Mouse (Mus musculus) fibroblast of lung, adult 2 months (primary cell): ENCODE results near the gene Wnt3.

ENCODE experiments used
- DNase-seq: peaks from one replicate; pipeline ENCODE4 v3.0.0-alpha.2; 2011; ENCODE audit warnings: low read depth

Wnt3 gene

DNA sequence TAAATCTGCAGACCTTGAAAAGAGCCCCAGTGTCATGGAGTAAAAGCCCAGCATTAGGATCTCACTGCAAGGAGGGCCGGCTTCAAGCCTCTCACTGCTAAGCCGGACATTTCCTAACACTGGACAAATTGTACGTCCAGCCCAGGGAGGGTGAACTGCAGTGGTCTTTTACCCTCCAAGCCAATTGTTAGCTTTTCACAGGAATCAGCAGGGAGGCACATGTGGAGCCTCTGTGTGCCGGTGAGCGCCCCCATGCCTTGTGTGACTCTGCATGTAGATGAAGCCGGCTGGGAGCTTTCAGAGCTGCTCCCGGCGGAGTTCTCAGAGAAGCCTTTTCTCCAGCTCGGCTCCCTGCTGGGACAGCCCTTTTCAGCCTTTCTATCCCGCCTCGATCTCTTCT lies 66.9 kb downstream of the Wnt3 start:
- DNase-seq, result no peak

DNA sequence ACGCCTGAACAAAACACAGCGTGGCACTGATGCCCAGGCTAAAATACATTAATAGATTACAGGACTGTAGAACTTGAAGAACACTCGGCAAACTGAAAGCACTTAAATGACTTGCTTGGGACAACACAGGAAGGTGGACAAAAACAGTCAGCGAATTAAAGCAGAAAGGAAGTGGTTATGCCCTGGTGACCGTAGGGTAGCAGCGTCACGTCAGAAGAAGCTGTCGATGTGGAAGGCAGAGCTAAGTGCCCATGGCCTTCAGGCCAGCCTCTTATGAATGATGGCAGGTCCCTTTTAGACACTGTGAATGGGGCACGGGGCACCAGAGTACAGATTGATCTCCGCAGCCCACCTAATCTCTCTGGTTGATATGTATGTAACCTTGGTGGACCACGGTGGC lies 74.3 kb downstream of the Wnt3 start:
- DNase-seq, result no peak

DNA sequence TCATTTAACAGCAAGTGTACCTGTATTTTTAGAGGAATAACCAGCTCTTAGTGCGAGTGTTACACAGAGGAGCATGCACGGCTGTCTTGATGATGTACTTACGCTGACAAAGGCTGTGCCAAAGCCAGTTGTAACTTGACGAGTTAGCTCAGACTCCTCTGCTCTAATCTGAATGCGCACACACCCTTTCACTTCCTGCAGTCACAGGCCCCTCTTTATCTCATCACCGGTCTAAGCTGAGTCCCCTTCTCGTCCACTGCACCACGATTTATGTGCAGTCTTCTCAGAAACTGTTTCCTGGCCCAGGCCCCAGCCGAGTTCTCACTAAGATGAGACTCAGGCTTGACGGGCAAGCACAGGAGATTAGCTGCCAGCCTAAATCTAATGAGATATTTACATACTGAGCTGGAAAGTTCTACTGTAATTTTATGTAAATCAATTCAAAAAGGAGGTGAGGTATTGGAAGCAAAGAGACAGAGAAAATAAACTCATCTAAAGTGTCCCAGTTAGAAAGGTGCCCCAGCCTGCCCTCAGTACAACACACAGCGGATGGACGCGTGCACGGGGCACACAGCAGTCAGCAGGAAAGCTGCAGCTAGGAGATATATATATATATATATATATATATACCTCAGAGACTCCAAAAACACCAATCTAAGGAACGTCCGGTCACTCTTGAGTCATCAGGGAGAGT lies 78.8 kb downstream of the Wnt3 start:
- DNase-seq, result no peak

DNA sequence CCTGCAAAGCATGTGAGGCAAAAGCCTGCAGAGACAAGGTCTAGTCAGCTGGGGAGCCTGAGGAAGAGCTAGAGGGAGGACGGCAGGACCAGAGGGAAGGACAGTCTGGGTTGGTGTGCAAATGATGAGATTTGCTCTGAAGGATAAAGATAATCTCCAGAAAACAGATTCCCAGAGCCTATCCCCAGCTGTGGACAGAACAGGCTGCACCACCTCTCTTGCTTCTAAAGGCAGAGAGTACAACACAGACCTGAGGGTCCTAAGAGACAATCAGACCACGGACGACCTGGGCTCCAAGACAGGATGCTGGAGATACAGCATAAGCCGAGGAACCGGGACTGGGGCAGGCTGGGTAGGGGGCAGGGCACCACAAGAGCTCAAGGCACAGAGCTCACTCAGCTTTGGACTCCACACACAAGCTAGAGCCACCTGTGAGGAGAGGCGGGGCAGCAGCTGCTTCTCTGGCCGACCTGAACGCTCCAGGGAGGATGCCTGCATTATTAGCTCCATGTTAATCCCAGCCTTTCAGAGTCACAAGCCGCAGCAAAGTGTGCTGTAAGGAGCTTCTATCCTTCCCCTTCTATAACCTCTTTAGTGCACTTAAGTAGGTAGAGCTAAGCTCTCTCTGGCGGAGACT lies 79.5 kb downstream of the Wnt3 start:
- no peak for DNase-seq

DNA sequence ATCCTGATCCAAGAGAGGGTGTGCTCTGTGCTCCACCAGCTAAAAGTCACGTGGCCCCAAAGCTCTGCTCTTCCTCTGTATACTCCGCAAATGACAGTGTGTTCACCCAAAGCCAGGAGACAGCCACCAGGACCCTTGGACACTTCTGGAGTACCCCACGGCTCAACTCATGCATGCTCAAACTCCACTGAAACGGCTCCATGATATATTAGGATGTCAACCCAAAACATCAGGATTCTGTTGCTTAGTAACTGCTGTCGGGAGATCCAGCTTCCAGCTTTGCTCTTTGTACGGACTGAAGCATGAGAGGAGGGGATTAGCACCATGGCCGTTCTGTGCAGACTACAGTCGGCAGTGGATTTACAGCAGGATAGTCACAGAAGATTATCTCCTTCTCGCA lies 80.3 kb downstream of the Wnt3 start:
- DNase-seq, result no peak

DNA sequence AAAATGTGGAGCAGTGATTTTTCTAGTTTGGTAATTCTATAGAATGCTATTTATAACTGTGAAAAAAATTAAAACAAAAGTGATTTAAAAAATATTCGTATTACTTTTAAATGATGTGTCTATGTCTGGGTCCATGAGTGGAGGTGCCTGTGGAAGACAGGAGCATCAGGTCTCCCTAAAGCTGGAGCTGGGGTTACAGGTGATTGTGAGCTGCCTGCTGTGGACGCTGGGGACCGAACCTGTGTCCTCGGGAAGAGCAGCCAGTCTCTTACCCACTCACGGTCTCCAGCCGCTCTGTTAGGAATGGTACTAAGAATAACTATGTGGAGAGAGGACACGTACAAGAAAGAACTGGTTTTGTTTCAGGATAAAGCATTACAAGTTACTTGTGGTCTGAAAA lies 82.7 kb downstream of the Wnt3 start:
- no peak for DNase-seq

DNA sequence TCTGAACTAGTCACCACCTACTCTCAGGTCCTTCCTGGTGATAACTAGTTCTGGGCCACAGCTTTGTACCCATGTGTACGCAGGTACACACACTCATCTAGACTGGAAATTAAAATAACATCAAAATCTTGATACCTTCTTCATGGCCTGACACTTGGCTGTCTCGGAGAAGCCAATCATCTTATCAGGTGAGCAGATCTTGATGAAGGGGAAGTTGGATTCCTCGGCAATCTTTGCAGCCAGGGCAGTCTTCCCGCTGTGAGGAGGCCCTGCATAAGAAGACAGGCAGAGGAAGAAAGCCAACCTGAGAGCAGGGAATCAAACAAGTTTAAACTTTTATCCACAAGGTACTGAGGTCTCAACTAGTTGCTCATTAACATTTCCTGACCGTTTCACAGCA lies 84.8 kb downstream of the Wnt3 start:
- no peak for DNase-seq

DNA sequence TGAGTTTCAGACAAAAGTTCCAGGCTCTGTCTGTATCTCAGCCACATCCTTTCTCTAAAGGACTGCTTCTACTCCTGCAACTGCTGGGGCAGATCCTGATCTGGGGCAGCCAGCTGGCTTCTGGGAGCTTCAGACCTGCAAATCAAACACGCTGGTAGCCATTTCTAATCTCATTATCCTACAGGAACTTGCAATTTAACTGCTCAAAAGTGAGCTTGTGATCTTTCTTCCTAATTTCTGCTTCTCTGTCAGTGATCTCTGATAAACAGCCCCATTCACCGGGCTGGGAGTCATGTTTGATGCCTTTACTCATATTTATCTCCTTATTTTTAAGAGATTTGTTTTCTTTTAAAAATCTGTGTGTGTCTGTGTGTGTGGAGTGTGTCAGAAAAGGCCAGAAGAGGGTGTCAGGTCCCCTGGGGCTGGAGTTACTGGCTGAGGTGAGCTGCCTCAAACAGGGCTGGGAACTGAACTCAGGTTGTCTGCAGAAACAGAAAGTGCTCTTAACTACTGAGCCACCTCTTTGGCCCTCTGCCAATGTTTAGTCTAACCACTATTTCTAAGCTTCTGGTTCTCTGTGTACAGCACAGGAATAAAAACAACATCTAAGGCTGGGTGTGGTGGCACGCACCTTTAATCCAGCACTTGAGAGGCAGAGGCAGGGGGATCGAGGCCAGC lies 86.1 kb downstream of the Wnt3 start:
- DNase-seq, result no peak

DNA sequence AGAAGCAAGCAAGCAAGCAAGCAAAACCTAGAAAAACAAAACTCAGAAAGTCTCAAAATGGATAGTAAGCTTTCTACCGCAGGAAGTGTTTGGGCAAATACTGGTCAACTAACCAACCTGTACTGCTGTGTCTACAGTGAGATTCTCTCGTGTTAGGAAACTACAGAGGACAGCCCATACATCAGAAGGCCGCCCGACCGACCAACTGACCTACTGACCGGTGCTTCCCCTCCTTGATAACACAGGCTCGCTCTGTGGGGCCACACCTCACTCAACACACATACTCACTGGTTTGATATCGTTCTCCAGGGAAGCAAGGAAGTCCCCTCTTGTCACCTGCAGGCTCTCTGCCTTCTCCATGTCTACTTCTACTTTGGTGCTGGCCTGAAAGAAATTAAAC lies 89.0 kb downstream of the Wnt3 start:
- DNase-seq, result no peak

DNA sequence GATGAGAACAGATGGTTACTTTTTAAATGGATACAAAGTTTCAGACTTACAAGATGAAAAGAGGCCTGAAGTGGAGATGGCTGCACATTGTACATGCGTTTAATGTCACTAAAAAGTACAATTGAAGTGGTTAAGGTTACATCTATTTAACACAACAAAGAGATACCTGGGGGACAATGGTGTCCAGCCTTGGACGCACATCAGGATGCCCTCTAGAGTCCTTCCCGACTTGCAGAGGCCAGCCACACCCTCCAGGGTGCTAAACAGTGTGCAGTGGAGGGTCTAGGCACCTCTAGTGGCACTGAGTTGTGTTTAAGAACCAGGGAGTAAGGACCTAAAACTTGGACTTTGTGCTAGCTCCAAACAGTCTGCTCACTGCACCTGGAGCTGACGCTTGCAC lies 90.5 kb downstream of the Wnt3 start:
- DNase-seq, result no peak

DNA sequence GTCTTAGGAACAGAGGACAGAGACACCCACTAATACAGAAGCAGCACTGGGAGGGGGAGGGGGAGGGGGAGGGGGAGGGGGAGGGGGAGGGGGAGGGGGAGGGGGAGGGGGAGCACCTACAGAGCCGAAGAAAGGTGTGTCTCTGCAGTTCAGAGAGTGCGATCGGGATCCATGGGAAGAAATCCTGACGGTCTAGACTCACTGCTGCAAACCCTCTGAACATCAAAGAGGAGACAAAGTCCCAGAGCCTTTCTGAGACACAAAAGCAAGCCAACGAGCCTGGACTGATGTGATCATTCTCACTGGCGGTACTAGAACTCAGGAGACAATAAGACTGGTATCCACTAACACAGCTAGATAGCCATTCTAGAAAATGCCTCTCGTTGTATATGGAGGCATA lies 91.4 kb downstream of the Wnt3 start:
- DNase-seq, result no peak
